ENCODE assay signal across 17 mouse cellular contexts in the genomic region with DNA sequence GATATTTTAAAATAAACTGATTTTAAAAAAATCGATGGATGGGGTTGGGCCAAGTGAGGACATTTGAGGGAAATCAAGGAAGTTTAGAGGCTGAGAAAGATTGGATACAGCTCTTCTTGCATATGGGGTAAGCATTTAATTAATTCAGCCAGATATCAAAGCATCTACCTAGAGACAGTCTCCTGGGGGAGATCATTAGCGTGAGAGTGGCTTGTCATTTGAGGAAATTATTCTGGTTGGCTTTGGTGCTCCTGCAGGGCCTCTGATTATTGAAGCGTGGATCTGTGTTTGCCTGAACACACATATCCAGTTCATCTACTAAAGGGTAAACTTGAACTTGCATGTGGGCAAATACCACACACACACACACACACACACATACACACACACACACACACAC. TPM values are rescaled to one million over a fixed set of nuclear protein-coding genes. Genes with fewer than 3 reads are reported as not detected.
"Had no signal": no experiment of that assay in that cellular context is flagged by ENCODE, and none has a peak within 500 bp of the region (broad histone marks: within the 10 kb centered on the region; RNA-seq: fewer than 3 reads in every experiment).

No protein-coding gene starts in this region.

- H3K9me3 ChIP-seq: midbrain, embryonic 10.5 days; midbrain, embryonic 12.5 days; midbrain, embryonic 15.5 days; neural tube, embryonic 13.5 days; neural tube, embryonic 15.5 days had no signal

- H3K27ac ChIP-seq: midbrain, embryonic 10.5 days; midbrain, embryonic 12.5 days; midbrain, embryonic 15.5 days; neural tube, embryonic 13.5 days; neural tube, embryonic 15.5 days had no signal

- H3K9ac ChIP-seq: lung, embryonic 14.5 days; midbrain, embryonic 12.5 days; midbrain, embryonic 15.5 days; neural tube, embryonic 13.5 days; neural tube, embryonic 15.5 days had no signal

- H3K4me3 ChIP-seq: midbrain, embryonic 10.5 days; midbrain, embryonic 12.5 days; midbrain, embryonic 15.5 days; myocyte; neural tube, embryonic 13.5 days; neural tube, embryonic 15.5 days had no signal

- H3K4me2 ChIP-seq: lung, embryonic 14.5 days; midbrain, embryonic 12.5 days; midbrain, embryonic 15.5 days; neural tube, embryonic 13.5 days; neural tube, embryonic 15.5 days had no signal

- H3K27me3 ChIP-seq: midbrain, embryonic 12.5 days; midbrain, embryonic 15.5 days; neural tube, embryonic 13.5 days; neural tube, embryonic 15.5 days had no signal

- H3K36me3 ChIP-seq: midbrain, embryonic 10.5 days; midbrain, embryonic 12.5 days; midbrain, embryonic 15.5 days; neural tube, embryonic 13.5 days; neural tube, embryonic 15.5 days had no signal

- H3K4me1 ChIP-seq: midbrain, embryonic 10.5 days had no signal

- DNase-seq: lung, adult 18-20 months; lung, embryonic 14.5 days; lung, postnatal 10 days; lung, postnatal 4 days; retina, postnatal 1 day; right cerebral cortex, adult 18-20 months; right cerebral cortex, postnatal 25 days; right cerebral cortex, postnatal 4 days; spleen, adult 18-20 months; thymus, adult 18-20 months had no signal

RNA-seq across cellular contexts. Expression of gene Plcl1, which starts 44.1 kb away (rescaled TPM):
- total RNA-seq: megakaryocyte-erythroid progenitor cell, adult 5-6 weeks had no signal
